Mouse (Mus musculus) midbrain, embryonic 13.5 days (tissue): ENCODE measurements around the gene Triobp. TPM values are rescaled to one million over a fixed set of nuclear protein-coding genes. Genes with fewer than 3 reads are reported as not detected.

ENCODE experiments used
- ATAC-seq: fragments of 200-750 bp; cut with Nextera tagmentation; 2 replicates; pipeline ENCODE4 v1.8.0; 2017; ENCODE audit warnings: mild to moderate bottlenecking, moderate TSS enrichment, moderate library complexity
- H3K27ac ChIP-seq: fragments of 300-500 bp; sonication (generic); 2 replicates; pipeline ENCODE4 v1.5.1; 2015; ENCODE audit warnings: inconsistent platforms, mild to moderate bottlenecking, moderate library complexity
- H3K27me3 ChIP-seq: fragments of 300-500 bp; sonication (generic); 2 replicates; pipeline ENCODE4 v1.6.1; 2015; ENCODE audit warnings: mild to moderate bottlenecking, inconsistent platforms
- H3K36me3 ChIP-seq: fragments of 300-500 bp; sonication (generic); 2 replicates; pipeline ENCODE4 v1.6.1; 2015; ENCODE audit warnings: mild to moderate bottlenecking, inconsistent platforms
- H3K4me1 ChIP-seq: fragments of 300-500 bp; sonication (generic); replicated peaks from 2 replicates; pipeline ENCODE4 v1.6.1; 2015; ENCODE audit warnings: inconsistent platforms
- H3K4me2 ChIP-seq: fragments of 300-500 bp; sonication (generic); replicated peaks from 2 replicates; pipeline ENCODE4 v1.6.1; 2015; ENCODE audit warnings: moderate library complexity, mild to moderate bottlenecking, inconsistent platforms
- H3K4me3 ChIP-seq: fragments of 300-500 bp; sonication (generic); replicated peaks from 2 replicates; pipeline ENCODE4 v1.5.1; 2015; ENCODE audit warnings: mild to moderate bottlenecking, inconsistent platforms
- H3K9ac ChIP-seq: fragments of 300-500 bp; sonication (generic); replicated peaks from 2 replicates; pipeline ENCODE4 v1.6.1; 2015; ENCODE audit warnings: mild to moderate bottlenecking, inconsistent platforms
- H3K9me3 ChIP-seq: fragments of 300-500 bp; sonication (generic); 2 replicates; pipeline ENCODE4 v1.6.1; 2016; ENCODE audit warnings: mild to moderate bottlenecking, inconsistent platforms
- WGBS: fragments of 180-500 bp; shearing (Covaris S2); methylation state at CpG from one replicate; pipeline ENCODE4 v1.1.7; 2015; 5-methylcytosine and 5-hydroxymethylcytosine counted together
- polyA plus RNA-seq: library from polyadenylated mRNA; unstranded; fragments of >200 nt; fragmentation: Nextera tagmentation; extraction: Ambion mirVana; gene quantifications from 2 replicates; pipeline ENCODE4 v1.2.1, GENCODE M21; 2015

Gene Triobp
- polyA plus RNA-seq, 1 experiment from 2014 or later = 42.6 TPM

DNA sequence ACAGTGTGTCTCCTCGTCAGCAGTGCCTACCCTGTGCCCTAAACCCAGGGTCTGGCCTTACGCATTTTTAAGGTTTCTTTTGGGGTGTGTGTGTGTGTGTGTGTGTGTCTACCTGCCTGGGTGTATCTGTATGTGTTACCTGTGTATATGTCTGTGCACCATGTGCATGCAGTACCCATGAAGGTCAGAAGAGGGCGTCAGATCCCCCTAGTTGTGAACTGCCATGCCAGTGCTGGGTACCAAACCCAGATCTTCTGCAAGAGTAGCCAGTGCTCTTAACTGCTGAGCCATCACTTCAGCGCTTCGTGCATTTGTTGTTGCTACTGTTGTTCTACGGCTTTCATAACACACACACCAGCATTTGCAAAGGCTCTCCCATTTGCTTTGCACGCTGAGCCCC is 44.7 kb downstream of the Triobp start:
- no peak for ATAC-seq
- 93% methylated on average over 7 of the region's 7 CpGs for WGBS
- H3K9ac ChIP-seq = no peak overlapping the region
- no peak overlapping the region for H3K4me2 ChIP-seq
- H3K27me3 ChIP-seq = no peaks in the 10 kb centered on the region
- no peak overlapping the region for H3K4me3 ChIP-seq
- peaks cover 15% of the 10 kb centered on the region for H3K4me1 ChIP-seq
- peaks cover 89% of the 10 kb centered on the region for H3K36me3 ChIP-seq
- no peak overlapping the region for H3K27ac ChIP-seq
- no peaks in the 10 kb centered on the region for H3K9me3 ChIP-seq

DNA sequence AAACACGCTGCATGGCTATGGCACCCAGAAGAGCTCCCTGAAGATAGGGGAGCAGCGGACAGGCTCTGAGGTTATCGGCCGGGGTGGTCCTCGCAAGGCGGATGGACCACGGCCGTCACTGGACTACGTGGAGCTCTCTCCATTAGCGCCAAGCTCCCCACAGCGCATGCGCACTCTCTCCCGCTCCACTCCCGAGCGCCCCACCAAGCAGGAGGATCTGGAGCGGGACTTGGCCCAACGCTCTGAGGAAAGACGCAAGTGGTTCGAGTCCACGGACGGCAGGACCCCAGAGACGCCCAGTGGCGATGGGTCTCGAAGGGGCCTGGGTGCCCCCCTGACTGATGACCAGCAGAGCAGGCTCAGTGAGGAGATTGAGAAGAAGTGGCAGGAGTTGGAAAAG is 45.4 kb downstream of the Triobp start:
- 97% methylated on average over 24 of the region's 24 CpGs for WGBS
- Histone ChIP-seq H3K4me1 (peaks cover 8% of the 10 kb centered on the region; the same call in 1 of the 2 replicates), H3K9ac (no peak overlapping the region), H3K4me2 (no peak overlapping the region), H3K27me3 (no peaks in the 10 kb centered on the region), H3K9me3 (no peaks in the 10 kb centered on the region), H3K27ac (no peak overlapping the region), H3K4me3 (no peak overlapping the region), H3K36me3 (peaks cover 94% of the 10 kb centered on the region)
- no peak for ATAC-seq

DNA sequence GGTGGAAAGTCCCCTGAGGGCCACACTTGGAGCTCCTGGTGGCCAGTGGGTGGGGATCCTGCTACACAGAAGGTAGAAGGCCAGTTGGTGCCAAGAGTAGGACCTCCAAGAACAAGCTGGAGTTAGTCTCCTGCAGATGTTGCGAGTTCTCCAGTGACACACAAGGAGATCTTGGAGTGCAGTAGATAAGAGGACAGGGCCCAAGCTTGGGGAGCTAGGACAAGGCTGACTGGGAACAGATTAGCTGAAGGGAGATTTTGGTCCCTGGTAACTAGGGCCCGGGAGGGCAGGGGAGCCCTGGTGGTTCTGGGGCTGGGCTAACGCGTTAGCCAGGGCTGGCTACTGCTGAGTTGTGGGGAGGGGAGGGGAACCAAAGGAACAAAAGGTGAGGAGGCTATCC is 48.4 kb downstream of the Triobp start:
- H3K9me3 ChIP-seq = no peaks in the 10 kb centered on the region
- peaks cover 89% of the 10 kb centered on the region for H3K36me3 ChIP-seq
- no peak overlapping the region for H3K27ac ChIP-seq
- H3K4me2 ChIP-seq = no peak overlapping the region
- no peak overlapping the region for H3K9ac ChIP-seq
- no peak for ATAC-seq
- H3K4me1 ChIP-seq = no peaks in the 10 kb centered on the region
- no peak overlapping the region for H3K4me3 ChIP-seq
- H3K27me3 ChIP-seq = no peaks in the 10 kb centered on the region
- 95% methylated on average over 4 of the region's 4 CpGs for WGBS

DNA sequence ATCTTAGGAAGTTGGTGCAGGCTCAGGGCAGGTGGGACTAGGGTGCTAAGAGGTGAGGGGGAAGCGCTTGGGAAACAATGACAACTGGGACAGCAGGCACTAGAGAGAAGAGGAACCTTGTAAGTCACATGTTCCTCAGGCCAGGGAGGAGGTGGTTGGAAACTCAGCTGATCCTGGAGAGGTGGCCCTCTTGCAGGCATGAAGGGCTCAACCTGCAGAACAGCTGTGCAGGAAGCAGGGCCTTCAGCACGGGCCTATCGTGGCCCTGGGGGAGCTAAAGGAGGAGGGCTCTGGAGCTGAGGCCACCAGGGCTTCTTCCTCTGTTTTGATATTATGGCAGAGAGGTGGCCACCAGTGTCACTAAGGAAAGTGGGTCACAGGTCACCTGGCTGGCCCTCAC is 49.1 kb downstream of the Triobp start:
- Histone ChIP-seq H3K9ac (no peak overlapping the region), H3K27ac (no peak overlapping the region), H3K4me2 (no peak overlapping the region), H3K9me3 (no peaks in the 10 kb centered on the region), H3K4me1 (no peaks in the 10 kb centered on the region), H3K27me3 (no peaks in the 10 kb centered on the region), H3K4me3 (no peak overlapping the region), H3K36me3 (peaks cover 89% of the 10 kb centered on the region)
- no peak for ATAC-seq
- 98% methylated on average over 3 of the region's 3 CpGs for WGBS

DNA sequence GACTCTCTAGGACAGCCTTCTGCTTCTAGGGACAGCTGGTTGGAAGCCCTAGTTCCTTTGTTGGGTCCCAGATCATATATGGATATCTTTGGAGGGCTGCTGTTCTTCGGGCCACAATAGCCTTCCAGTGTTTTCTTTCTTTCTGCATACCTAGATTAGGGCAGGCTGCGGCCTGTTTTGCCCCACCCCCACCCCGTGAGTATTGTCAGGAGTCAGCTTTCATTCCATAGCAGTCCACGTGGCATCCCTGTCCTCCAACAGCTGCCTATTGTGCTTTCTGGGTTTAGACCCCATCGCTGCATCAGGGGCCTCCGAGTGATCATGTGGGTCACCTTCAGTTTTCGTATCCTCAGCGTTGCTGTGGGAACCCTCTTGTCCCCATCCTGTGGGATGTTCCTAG is 50.8 kb downstream of the Triobp start:
- Histone ChIP-seq H3K27me3 (no peaks in the 10 kb centered on the region), H3K27ac (no peak overlapping the region), H3K4me2 (no peak overlapping the region), H3K9ac (no peak overlapping the region), H3K4me1 (no peaks in the 10 kb centered on the region), H3K4me3 (no peak overlapping the region), H3K9me3 (no peaks in the 10 kb centered on the region), H3K36me3 (peaks cover 89% of the 10 kb centered on the region)
- WGBS = 68% methylated on average over 8 of the region's 8 CpGs
- no peak for ATAC-seq

DNA sequence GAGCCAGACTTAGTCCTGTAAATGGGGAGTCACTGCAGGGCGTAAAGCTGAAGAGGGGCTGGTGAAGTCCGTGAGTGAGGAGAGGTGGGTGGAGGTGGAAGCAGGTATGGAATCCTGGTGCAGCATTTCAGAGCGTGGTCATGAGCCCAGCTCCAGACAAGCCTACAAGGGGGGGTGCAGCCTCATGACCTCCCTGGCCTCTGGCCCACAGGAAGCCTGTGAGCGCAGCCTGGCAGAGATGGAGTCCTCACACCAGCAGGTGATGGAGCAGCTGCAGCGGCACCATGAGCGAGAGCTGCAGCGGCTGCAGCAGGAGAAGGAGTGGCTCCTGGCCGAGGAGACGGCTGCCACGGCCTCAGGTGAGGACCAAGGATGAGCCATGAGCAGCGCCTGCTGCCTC is 52.1 kb downstream of the Triobp start:
- Histone ChIP-seq H3K27ac (no peak overlapping the region), H3K9ac (no peak overlapping the region), H3K9me3 (no peaks in the 10 kb centered on the region), H3K36me3 (peaks cover 89% of the 10 kb centered on the region), H3K4me2 (no peak overlapping the region), H3K4me1 (no peaks in the 10 kb centered on the region), H3K27me3 (no peaks in the 10 kb centered on the region), H3K4me3 (no peak overlapping the region)
- WGBS = 92% methylated on average over 11 of the region's 11 CpGs
- ATAC-seq = no peak

DNA sequence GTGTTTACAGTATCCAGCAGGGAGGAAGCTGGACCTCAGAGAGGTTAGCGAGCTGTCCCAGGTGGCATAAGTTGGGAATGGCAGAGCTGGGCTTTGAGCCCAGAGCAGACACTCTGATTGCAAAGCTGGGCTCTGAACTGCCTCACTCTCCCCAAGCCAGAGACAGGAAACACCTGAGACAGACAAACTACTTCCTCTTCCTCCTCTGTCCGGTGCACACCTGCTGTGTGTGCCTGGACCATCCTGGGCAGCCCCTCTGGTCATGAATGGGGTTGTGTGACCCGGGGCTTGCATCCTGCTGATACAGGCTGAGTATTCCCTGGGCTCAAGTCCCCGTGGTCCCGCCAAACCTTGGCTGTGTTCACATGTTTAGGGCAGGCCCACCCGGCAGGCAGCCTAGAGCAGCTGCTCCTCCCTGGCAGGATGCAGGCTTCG is 52.9 kb downstream of the Triobp start:
- H3K36me3 ChIP-seq = peaks cover 90% of the 10 kb centered on the region

DNA sequence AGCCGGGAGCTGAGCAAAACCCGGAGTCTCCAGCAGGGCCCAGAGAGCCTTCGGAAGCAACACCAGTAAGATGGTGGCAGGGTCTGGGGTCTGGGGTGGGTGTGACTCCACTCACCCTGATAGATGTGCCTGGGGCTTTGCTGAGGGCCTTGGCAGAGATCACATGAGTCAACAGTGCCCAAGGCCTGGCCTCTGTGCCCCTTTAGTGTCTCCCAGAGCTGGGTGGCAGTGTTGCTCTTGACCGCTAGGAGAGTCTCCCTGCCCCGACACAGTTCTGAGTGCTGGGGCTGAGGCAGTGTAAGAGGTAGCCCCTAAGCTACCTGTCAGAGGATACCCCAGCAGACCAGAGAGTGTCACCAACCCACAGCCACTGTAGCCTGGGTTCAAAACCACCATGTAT is 54.0 kb downstream of the Triobp start:
- peaks cover 91% of the 10 kb centered on the region for H3K36me3 ChIP-seq
- 94% methylated on average over 5 of the region's 5 CpGs for WGBS
- no peak for ATAC-seq
- no peak overlapping the region for H3K4me2 ChIP-seq
- no peaks in the 10 kb centered on the region for H3K27me3 ChIP-seq
- no peak overlapping the region for H3K27ac ChIP-seq
- H3K4me1 ChIP-seq = no peaks in the 10 kb centered on the region
- H3K9ac ChIP-seq = no peak overlapping the region
- no peak overlapping the region for H3K4me3 ChIP-seq
- no peaks in the 10 kb centered on the region for H3K9me3 ChIP-seq

More for the DNA sequence above, 52.9 kb downstream of the Triobp start:
- H3K9ac ChIP-seq = no peak overlapping the region
- H3K4me1 ChIP-seq = no peaks in the 10 kb centered on the region
- H3K9me3 ChIP-seq = no peaks in the 10 kb centered on the region
- H3K4me3 ChIP-seq = no peak overlapping the region
- H3K27ac ChIP-seq = no peak overlapping the region
- H3K27me3 ChIP-seq = no peaks in the 10 kb centered on the region
- no peak for ATAC-seq
- 91% methylated on average over 7 of the region's 7 CpGs for WGBS
- H3K4me2 ChIP-seq = no peak overlapping the region

DNA sequence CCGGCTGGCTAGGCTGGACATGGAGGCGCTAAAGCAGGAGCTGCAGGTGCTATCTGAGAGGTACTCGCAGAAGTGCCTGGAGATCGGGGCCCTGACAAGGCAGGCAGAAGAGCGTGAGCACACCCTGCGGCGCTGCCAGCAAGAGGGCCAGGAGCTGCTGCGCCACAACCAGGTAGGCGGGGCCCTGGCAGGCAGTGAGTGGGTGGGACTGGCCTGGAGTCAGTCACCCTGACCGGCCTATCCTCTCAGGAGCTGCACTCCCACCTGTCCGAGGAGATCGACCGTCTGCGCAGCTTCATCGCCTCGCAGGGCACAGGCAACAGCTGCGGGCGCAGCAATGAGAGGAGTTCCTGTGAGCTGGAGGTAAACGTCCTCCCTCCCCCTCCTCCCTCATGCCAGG is 54.5 kb downstream of the Triobp start:
- peaks cover 92% of the 10 kb centered on the region for H3K36me3 ChIP-seq
- H3K27me3 ChIP-seq = no peaks in the 10 kb centered on the region
- no peak for ATAC-seq
- no peaks in the 10 kb centered on the region for H3K4me1 ChIP-seq
- H3K4me3 ChIP-seq = no peak overlapping the region
- no peak overlapping the region for H3K9ac ChIP-seq
- WGBS = 55% methylated on average over 19 of the region's 19 CpGs
- H3K27ac ChIP-seq = no peak overlapping the region
- no peak overlapping the region for H3K4me2 ChIP-seq
- H3K9me3 ChIP-seq = no peaks in the 10 kb centered on the region

DNA sequence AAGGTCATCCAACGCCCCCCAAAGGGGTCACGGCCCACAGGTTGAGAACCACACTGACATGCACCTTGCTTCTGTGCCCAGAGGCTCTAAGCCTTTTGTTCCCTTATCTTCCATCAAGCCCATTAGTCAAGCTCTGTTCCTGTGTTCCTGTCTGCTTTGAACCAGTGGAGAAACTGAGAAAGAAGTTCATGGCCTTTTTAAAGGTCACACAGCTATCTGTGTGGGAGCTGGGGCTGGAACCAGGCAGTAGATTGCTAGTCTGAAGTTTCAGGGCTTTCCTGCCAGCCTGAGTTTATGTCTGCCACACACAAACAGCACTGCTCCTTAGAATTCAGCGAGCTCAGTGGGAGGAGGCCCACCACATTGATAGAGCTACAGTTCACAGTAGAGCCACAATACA is 55.6 kb downstream of the Triobp start:
- 84% methylated on average over 3 of the region's 3 CpGs for WGBS
- no peak overlapping the region for H3K27ac ChIP-seq
- peaks cover 84% of the 10 kb centered on the region for H3K36me3 ChIP-seq

DNA sequence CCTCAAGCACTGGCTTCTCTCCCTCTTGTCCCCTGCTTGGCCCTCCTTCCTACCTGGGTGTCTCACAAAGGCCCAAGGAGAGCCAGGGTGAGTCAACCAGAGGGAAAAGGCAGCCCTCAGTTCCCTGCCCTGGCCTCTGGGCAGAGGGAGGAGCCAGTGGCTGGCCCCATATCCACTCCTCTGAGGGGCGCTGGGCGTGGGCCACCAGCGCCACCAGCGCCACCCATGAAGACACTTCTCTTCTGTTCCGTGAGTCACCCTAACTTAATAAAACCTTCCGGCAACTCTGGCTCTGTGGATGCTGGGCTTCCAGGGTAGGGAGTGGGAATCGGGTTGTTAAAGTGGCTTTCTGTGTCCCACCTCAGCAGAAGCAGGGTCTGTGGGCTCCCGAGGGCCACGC is 58.1 kb downstream of the Triobp start:
- H3K27ac ChIP-seq = no peak overlapping the region
- H3K27me3 ChIP-seq = no peaks in the 10 kb centered on the region
- H3K4me3 ChIP-seq = no peak overlapping the region
- H3K36me3 ChIP-seq = peaks cover 65% of the 10 kb centered on the region
- 92% methylated on average over 9 of the region's 9 CpGs for WGBS
- H3K9me3 ChIP-seq = no peaks in the 10 kb centered on the region
- H3K4me2 ChIP-seq = no peak overlapping the region
- ATAC-seq = no peak
- H3K4me1 ChIP-seq = 0 out of 2 replicates have a peak, but pooled peaks cover 4% of the 10 kb centered on the region
- no peak overlapping the region for H3K9ac ChIP-seq

More for the DNA sequence above, 55.6 kb downstream of the Triobp start:
- no peak for ATAC-seq
- Histone ChIP-seq H3K27me3 (no peaks in the 10 kb centered on the region), H3K9ac (no peak overlapping the region), H3K4me3 (no peak overlapping the region), H3K4me2 (no peak overlapping the region), H3K9me3 (no peaks in the 10 kb centered on the region), H3K4me1 (no peaks in the 10 kb centered on the region)

DNA sequence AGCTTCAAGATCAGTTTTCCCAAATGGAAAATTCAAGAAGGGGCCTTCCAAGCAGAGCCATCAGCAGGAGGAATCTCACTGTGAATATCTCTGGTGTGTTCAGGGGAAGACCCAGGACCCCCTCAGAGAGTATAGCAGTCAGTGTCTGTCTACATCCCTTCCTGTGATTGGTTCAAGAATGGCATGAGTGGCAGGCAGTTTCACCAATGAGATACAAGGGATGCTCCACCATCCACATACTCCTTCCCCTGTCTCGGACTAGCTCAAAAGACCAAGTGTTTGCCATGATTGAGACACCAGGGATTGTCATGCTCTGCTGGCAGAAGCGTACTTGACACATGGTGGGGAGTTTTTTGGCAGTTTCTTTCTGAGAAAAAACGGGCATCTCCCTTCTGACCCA is 59.1 kb downstream of the Triobp start:
- ATAC-seq = 0 out of 2 replicates have a peak, but pooled peaks have one; percentile 37
- Histone ChIP-seq H3K36me3 (peaks cover 55% of the 10 kb centered on the region), H3K4me1 (0 out of 2 replicates have a peak, but pooled peaks cover 9% of the 10 kb centered on the region), H3K27me3 (no peaks in the 10 kb centered on the region), H3K9me3 (no peaks in the 10 kb centered on the region), H3K4me2 (no peak overlapping the region), H3K27ac (no peak overlapping the region), H3K9ac (no peak overlapping the region), H3K4me3 (no peak overlapping the region)
- WGBS = 76% methylated on average over 3 of the region's 3 CpGs

DNA sequence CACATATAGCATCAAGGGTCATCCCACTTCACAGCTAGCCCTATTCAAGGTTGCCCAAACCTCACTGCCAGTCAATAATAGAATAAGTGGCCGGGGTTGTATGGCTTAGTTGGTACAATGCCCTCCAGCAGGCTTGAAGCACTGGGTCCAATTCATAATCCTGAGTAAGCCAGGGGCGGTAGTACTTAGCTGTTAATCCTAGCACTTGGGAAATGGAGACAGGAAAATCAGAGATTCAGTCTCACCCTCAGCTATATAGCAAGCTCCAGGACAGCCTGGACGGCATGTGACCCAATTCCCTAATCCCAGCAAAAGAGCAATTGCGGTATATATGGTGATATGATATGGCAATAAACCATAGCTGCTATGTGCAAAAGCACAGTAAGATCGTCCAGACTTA is 59.5 kb downstream of the Triobp start:
- Histone ChIP-seq H3K4me3 (no peak overlapping the region), H3K27ac (no peak overlapping the region), H3K4me1 (0 out of 2 replicates have a peak, but pooled peaks cover 10% of the 10 kb centered on the region), H3K9ac (no peak overlapping the region), H3K9me3 (no peaks in the 10 kb centered on the region), H3K36me3 (peaks cover 51% of the 10 kb centered on the region), H3K4me2 (no peak overlapping the region), H3K27me3 (no peaks in the 10 kb centered on the region)
- ATAC-seq = no peak
- 91% methylated on average over 5 of the region's 5 CpGs for WGBS
